Mouse (Mus musculus): ENCODE results near the gene Borcs5.
A peak's percentile ranks its signal among the peaks of the same experiment; 100 is the strongest.
"Not testable (repeated sequence)": the region's sequence is repeated elsewhere in the genome, so short reads cannot be mapped to it uniquely, and the experiment has no call there.

The Borcs5 gene

GRCm38 (mm10) chr6:134670881-134671411, 31.6 kb downstream of the Borcs5 start:
- no peak for DNase-seq (ENCODE audit: low read depth, low spot score)

- not testable (repeated sequence) for DNase-seq (ENCODE audit: low read depth, low spot score)
These were observed 34.4 kb downstream of the Borcs5 start for GRCm38 (mm10) chr6:134673712-134674111.

- DNase-seq (ENCODE audit: low read depth, low spot score), result no peak
These were observed 38.2 kb downstream of the Borcs5 start for GRCm38 (mm10) chr6:134677504-134677903.

GRCm38 (mm10) chr6:134678037-134678436, 38.7 kb downstream of the Borcs5 start:
- DNase-seq (ENCODE audit: low read depth, low spot score), result no peak

- not testable (repeated sequence) for DNase-seq (ENCODE audit: low read depth, low spot score)
These were observed 40.0 kb downstream of the Borcs5 start for GRCm38 (mm10) chr6:134679330-134679729.

- DNase-seq (ENCODE audit: low read depth, low spot score), result no peak
These were observed 45.1 kb downstream of the Borcs5 start for GRCm38 (mm10) chr6:134684354-134684915.

- no peak for DNase-seq (ENCODE audit: low read depth, low spot score)
These were observed 45.7 kb downstream of the Borcs5 start for GRCm38 (mm10) chr6:134685040-134685439.

GRCm38 (mm10) chr6:134685515-134685914, 46.2 kb downstream of the Borcs5 start:
- no peak for DNase-seq (ENCODE audit: low read depth, low spot score)

- DNase-seq (ENCODE audit: low read depth, low spot score), result no peak
These were observed 55.2 kb downstream of the Borcs5 start for GRCm38 (mm10) chr6:134694498-134694897.

GRCm38 (mm10) chr6:134694988-134695387, 55.7 kb downstream of the Borcs5 start:
- peak; percentile 77 for DNase-seq (ENCODE audit: low read depth, low spot score)

GRCm38 (mm10) chr6:134695625-134696024, 56.3 kb downstream of the Borcs5 start:
- DNase-seq (ENCODE audit: low read depth, low spot score), result no peak

- no peak for DNase-seq (ENCODE audit: low read depth, low spot score)
These were observed 56.8 kb downstream of the Borcs5 start for GRCm38 (mm10) chr6:134696146-134696545.

GRCm38 (mm10) chr6:134696554-134696953, 57.2 kb downstream of the Borcs5 start:
- DNase-seq (ENCODE audit: low read depth, low spot score), result no peak

GRCm38 (mm10) chr6:134698243-134698642, 58.9 kb downstream of the Borcs5 start:
- DNase-seq (ENCODE audit: low read depth, low spot score), result no peak

GRCm38 (mm10) chr6:134700451-134701210, 61.3 kb downstream of the Borcs5 start:
- DNase-seq (ENCODE audit: low read depth, low spot score), result no peak

- no peak for DNase-seq (ENCODE audit: low read depth, low spot score)
These were observed 61.9 kb downstream of the Borcs5 start for GRCm38 (mm10) chr6:134701211-134701602.

- no peak for DNase-seq (ENCODE audit: low read depth, low spot score)
These were observed 62.9 kb downstream of the Borcs5 start for GRCm38 (mm10) chr6:134702184-134702583.

- no peak for DNase-seq (ENCODE audit: low read depth, low spot score)
These were observed 63.9 kb downstream of the Borcs5 start for GRCm38 (mm10) chr6:134703053-134703690.

GRCm38 (mm10) chr6:134706467-134706866, 67.2 kb downstream of the Borcs5 start:
- DNase-seq (ENCODE audit: low read depth, low spot score), result no peak

- DNase-seq (ENCODE audit: low read depth, low spot score), result no peak
These were observed 70.7 kb downstream of the Borcs5 start for GRCm38 (mm10) chr6:134710020-134710419.

GRCm38 (mm10) chr6:134713321-134713720, 74.0 kb downstream of the Borcs5 start:
- DNase-seq (ENCODE audit: low read depth, low spot score), result no peak

GRCm38 (mm10) chr6:134713897-134714296, 74.6 kb downstream of the Borcs5 start:
- DNase-seq (ENCODE audit: low read depth, low spot score), result no peak

All from ES-CJ7 (cell line).